Mouse (Mus musculus) CH12.LX (cell line): Measurements from ENCODE around the gene 9530077C05Rik. TPM values are rescaled to one million over a fixed set of nuclear protein-coding genes. Genes with fewer than 3 reads are reported as not detected.

Experiments
- DNase-seq: peaks from one replicate; pipeline ENCODE4 v3.0.0-alpha.2; 2013; ENCODE audit errors: extremely low read depth
- H3K27ac ChIP-seq: 2 replicates; pipeline ENCODE4 v1.5.1; 2012; ENCODE audit warnings: low read depth, mild to moderate bottlenecking, control low read depth, moderate library complexity; ENCODE audit not compliant: insufficient read depth
- H3K27me3 ChIP-seq: replicated peaks from 2 replicates; pipeline ENCODE3; 2012; ENCODE audit warnings: inconsistent platforms
- H3K36me3 ChIP-seq, 2 experiments: replicated peaks in 1 of 2; 2 replicates each; pipeline versions ENCODE3 to v1.6.1; 2012; ENCODE audit warnings: inconsistent platforms in 1 of 2, low read length in 1 of 2, mild to moderate bottlenecking in 1 of 2, mixed read lengths in 1 of 2, moderate library complexity in 1 of 2; ENCODE audit not compliant: control insufficient read depth in 1 of 2, insufficient read depth in 1 of 2
- H3K4me1 ChIP-seq, 2 experiments: 2 replicates each; pipeline ENCODE4 v1.6.1; 2012; ENCODE audit warnings: inconsistent platforms in 1 of 2, moderate library complexity in 1 of 2; ENCODE audit not compliant: insufficient read depth in 2 of 2, control insufficient read depth in 1 of 2
- H3K4me2 ChIP-seq: 2 replicates; pipeline ENCODE4 v1.6.1; 2012; ENCODE audit warnings: low read depth, mild to moderate bottlenecking, control low read depth; ENCODE audit not compliant: poor library complexity, insufficient read depth, severe bottlenecking
- H3K4me3 ChIP-seq, 3 experiments: fragments of 150-350 bp in 1 of 3; sonication (generic) in 1 of 3; replicated peaks in 1 of 3; 2 replicates each; pipeline versions ENCODE3 to v1.5.1; 2011 to 2012; ENCODE audit warnings: low read depth in 2 of 3, low read length in 2 of 3, mild to moderate bottlenecking in 2 of 3, moderate library complexity in 2 of 3, control low read depth in 1 of 3, improper control_type of control experiment in 1 of 3, inconsistent platforms in 1 of 3, mixed read lengths in 1 of 3; ENCODE audit not compliant: poor library complexity in 1 of 3
- H3K79me2 ChIP-seq: replicated peaks from 2 replicates; pipeline ENCODE4 v1.6.1; 2012; ENCODE audit warnings: mild to moderate bottlenecking, moderate library complexity; ENCODE audit not compliant: control insufficient read depth, poor library complexity, insufficient read depth, severe bottlenecking; ENCODE audit errors: extremely low read depth
- H3K9ac ChIP-seq: 2 replicates; pipeline ENCODE4 v1.6.1; 2012; ENCODE audit warnings: low read depth, mild to moderate bottlenecking, control low read depth, moderate library complexity; ENCODE audit not compliant: insufficient read depth
- H3K9me3 ChIP-seq: replicated peaks from 2 replicates; pipeline ENCODE3; 2012; ENCODE audit warnings: low read length, inconsistent platforms, mixed read lengths
- CHD1 ChIP-seq: IDR thresholded peaks from 2 replicates; pipeline ENCODE4 v1.6.1; 2012; ENCODE audit warnings: low read depth, low read length, improper control_type of control experiment, inconsistent platforms
- CTCF ChIP-seq, 2 experiments: IDR thresholded peaks in 1 of 2; conservative IDR thresholded peaks in 1 of 2; 2 replicates each; pipeline ENCODE4 v1.5.1; 2011 to 2012; ENCODE audit warnings: low read depth in 2 of 2, low read length in 2 of 2, improper control_type of control experiment in 1 of 2, inconsistent platforms in 1 of 2, mild to moderate bottlenecking in 1 of 2, moderate library complexity in 1 of 2
- ELF1 ChIP-seq: IDR thresholded peaks from 2 replicates; pipeline ENCODE4 v1.6.1; 2014; ENCODE audit warnings: low read depth, mild to moderate bottlenecking, inconsistent platforms, low read length, improper control_type of control experiment
- EP300 ChIP-seq: IDR thresholded peaks from 2 replicates; pipeline ENCODE4 v1.6.1; 2011; ENCODE audit warnings: low read length, improper control_type of control experiment
- ETS1 ChIP-seq: conservative IDR thresholded peaks from 2 replicates; pipeline ENCODE4 v1.6.1; 2012; ENCODE audit warnings: low read depth, mild to moderate bottlenecking, inconsistent platforms, low read length, improper control_type of control experiment, moderate library complexity
- HCFC1 ChIP-seq: IDR thresholded peaks from 2 replicates; pipeline ENCODE4 v1.6.1; 2012; ENCODE audit warnings: low read depth, mild to moderate bottlenecking, inconsistent platforms, low read length, improper control_type of control experiment
- MAX ChIP-seq: IDR thresholded peaks from 2 replicates; pipeline ENCODE4 v1.6.1; 2011; ENCODE audit warnings: low read length, improper control_type of control experiment
- MYC ChIP-seq: IDR thresholded peaks from 2 replicates; pipeline ENCODE4 v1.6.1; 2011; ENCODE audit warnings: low read depth, mild to moderate bottlenecking, improper control_type of control experiment, low read length
- NRF1 ChIP-seq: IDR thresholded peaks from 2 replicates; pipeline ENCODE4 v1.6.1; 2014; ENCODE audit warnings: low read depth, mild to moderate bottlenecking, inconsistent platforms, low read length, improper control_type of control experiment, moderate library complexity
- PAX5 ChIP-seq: IDR thresholded peaks from 2 replicates; pipeline ENCODE4 v1.6.1; 2012; ENCODE audit warnings: low read length, inconsistent platforms, mixed read lengths
- POLR2A ChIP-seq: IDR thresholded peaks from 2 replicates; pipeline ENCODE4 v1.6.1; 2011; ENCODE audit warnings: low read depth, mild to moderate bottlenecking, improper control_type of control experiment, low read length
- RCOR1 ChIP-seq: conservative IDR thresholded peaks from 2 replicates; pipeline ENCODE4 v1.6.1; 2012; ENCODE audit warnings: low read depth, mild to moderate bottlenecking, inconsistent platforms, low read length, improper control_type of control experiment
- SIN3A ChIP-seq: IDR thresholded peaks from 2 replicates; pipeline ENCODE4 v1.6.1; 2012; ENCODE audit warnings: low read length, improper control_type of control experiment, inconsistent platforms
- TBP ChIP-seq: conservative IDR thresholded peaks from 2 replicates; pipeline ENCODE4 v1.6.1; 2011; ENCODE audit warnings: low read depth, low read length, improper control_type of control experiment
- TCF12 ChIP-seq: IDR thresholded peaks from 2 replicates; pipeline ENCODE4 v1.6.1; 2014; ENCODE audit warnings: low read depth, mild to moderate bottlenecking, inconsistent platforms, low read length, improper control_type of control experiment
- UBTF ChIP-seq: IDR thresholded peaks from 2 replicates; pipeline ENCODE4 v1.6.1; 2012; ENCODE audit warnings: low read depth, mild to moderate bottlenecking, inconsistent platforms, low read length, improper control_type of control experiment, moderate library complexity
- ZMIZ1 ChIP-seq: IDR thresholded peaks from 2 replicates; pipeline ENCODE4 v1.6.1; 2012; ENCODE audit warnings: low read depth, mild to moderate bottlenecking, inconsistent platforms, low read length, improper control_type of control experiment
- dilution Hi-C: fragments of 300-500 bp; cut with MboI; formaldehyde crosslinking; loops from 2 replicates; pipeline ENCODE4 v1.14.3; 2020; ENCODE audit warnings: low sequenced_read_pairs; ENCODE audit not compliant: extremely low pct_unique_long_range_greater_than_20kb, extremely low pct_ligation_motif_present
- in situ Hi-C: fragments of 300-500 bp; cut with MboI; formaldehyde crosslinking; loops from 3 replicates; pipeline ENCODE4 v1.14.3; 2019; ENCODE audit warnings: low sequenced_read_pairs, low pct_ligation_motif_present, low pct_unique_long_range_greater_than_20kb, mixed read lengths
- polyA plus RNA-seq: library from polyadenylated mRNA; unstranded; fragments of >175 nt; gene quantifications from 2 replicates; pipeline ENCODE4 v1.2.1, GENCODE M21; 2012; ENCODE audit warnings: low read depth; ENCODE audit not compliant: insufficient read length
- total RNA-seq, 2 experiments: library from RNA; depleted of rRNA; stranded (reverse); fragments of 300-350 nt in 1 of 2; fragments of >200 nt in 1 of 2; gene quantifications; 2 replicates each; pipeline ENCODE4 v1.2.3; 2012 to 2014

Gene 9530077C05Rik
- total and polyA plus RNA-seq, 3 experiments = 0.71 to 1.4 (median 0.93) TPM

DNA sequence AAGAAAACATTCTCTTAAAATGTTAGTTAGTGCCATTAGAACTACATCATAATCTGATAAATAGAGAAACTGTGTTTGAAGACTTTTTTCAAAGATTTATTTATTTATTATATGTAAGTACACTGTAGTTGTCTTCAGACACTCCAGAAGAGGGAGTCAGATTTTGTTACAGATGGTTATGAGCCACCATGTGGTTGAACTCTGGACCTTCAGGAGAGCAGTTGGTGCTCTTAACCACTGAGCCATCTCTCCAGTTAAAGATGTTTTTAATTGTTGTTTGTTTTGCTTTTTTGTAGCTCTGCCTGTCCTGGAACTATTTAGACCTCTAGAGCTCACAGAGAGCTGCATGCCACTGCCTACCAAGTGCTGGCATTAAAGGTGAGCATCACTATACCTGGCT, 43.7 kb downstream of the 9530077C05Rik start:
- H3K9ac ChIP-seq = no peak overlapping the region
- dilution Hi-C loops = no loop called here
- in situ Hi-C loops = no loop called here

DNA sequence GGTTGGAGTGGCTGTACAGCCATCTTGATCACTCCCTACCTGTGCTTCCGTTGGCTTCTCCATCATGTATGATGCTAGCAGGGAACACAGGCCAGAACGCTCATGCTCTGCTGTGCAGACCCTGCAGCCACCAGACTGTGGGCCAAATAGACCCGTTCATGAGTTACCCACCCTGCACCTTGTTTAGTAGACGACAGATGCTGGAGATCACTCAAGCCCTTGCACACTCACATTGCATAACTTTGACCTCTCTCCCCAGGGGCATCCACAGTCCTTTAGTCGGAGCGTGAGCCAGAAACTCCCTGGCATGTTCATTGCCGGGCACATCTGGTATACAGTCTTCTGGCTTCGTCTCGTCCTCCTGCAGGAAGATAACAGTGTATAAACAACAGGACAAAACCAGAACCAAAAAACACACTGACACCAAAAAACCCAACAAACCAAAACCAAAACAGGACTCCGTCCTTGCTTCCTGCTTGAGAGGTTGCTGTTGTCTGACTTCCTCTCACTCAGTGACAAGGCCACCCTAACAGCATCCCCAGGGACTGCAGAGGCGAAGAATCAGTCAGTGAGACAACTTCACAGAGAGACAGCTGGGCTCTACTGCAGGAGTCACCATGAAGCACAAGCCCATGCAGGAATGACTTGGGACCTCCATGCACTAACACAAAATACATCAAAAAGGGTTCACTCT, 46.0 kb downstream of the 9530077C05Rik start:
- Histone ChIP-seq H3K4me3 (peak overlapping the region in 1 of 3 experiments; percentile 30), H3K9me3 (no peaks in the 10 kb centered on the region), H3K4me1 (peaks cover 4 to 25% of the 10 kb centered on the region in 2 experiments), H3K4me2 (peak overlapping the region; percentile 8; the same call in 1 of the 2 replicates), H3K27ac (peak overlapping the region; percentile 32), H3K9ac (no peak overlapping the region), H3K36me3 (peaks cover 47 to 80% of the 10 kb centered on the region in 2 experiments), H3K27me3 (no peaks in the 10 kb centered on the region), H3K79me2 (no peaks in the 10 kb centered on the region)
- DNase-seq = peak; percentile 86
- in situ Hi-C loops (no loop called here), dilution Hi-C loops (no loop called here)
- TF ChIP-seq ELF1 = peak; percentile 61
- peak; percentile 34; the same call in 1 of the 2 replicates for TF ChIP-seq HCFC1
- TF ChIP-seq RCOR1 = no peak
- 0 out of 2 replicates have a peak, but pooled peaks have one; percentile 25 for TF ChIP-seq EP300
- TF ChIP-seq SIN3A = peak; percentile 59; the same call in 1 of the 2 replicates
- peak; percentile 31; the same call in 1 of the 2 replicates for TF ChIP-seq TCF12
- no peak for TF ChIP-seq PAX5
- TF ChIP-seq ETS1 = no peak; the same call in 1 of the 2 replicates

More for the DNA sequence above, 43.7 kb downstream of the 9530077C05Rik start:
- Histone ChIP-seq H3K36me3 (peaks cover 54 to 81% of the 10 kb centered on the region in 2 experiments), H3K4me1 (peaks cover 4 to 25% of the 10 kb centered on the region in 2 experiments), H3K79me2 (no peaks in the 10 kb centered on the region), H3K4me2 (no peak overlapping the region), H3K9me3 (no peaks in the 10 kb centered on the region), H3K4me3 (no peak overlapping the region), H3K27me3 (no peaks in the 10 kb centered on the region), H3K27ac (no peak overlapping the region)
- DNase-seq = no peak
- no peak for TF ChIP-seq EP300
- no peak for TF ChIP-seq MAX
- peak in 1 of 2 experiments; percentile 34; a peak in 1 of 4 replicates for TF ChIP-seq CTCF (conservative IDR thresholded peaks at IDR 0.05 in 1 of 2, IDR thresholded peaks at IDR 0.05 in 1 of 2; ENCODE audit: low read depth in 2 of 2, low read length in 2 of 2)
- TF ChIP-seq MYC = no peak
- TF ChIP-seq TBP = no peak
- TF ChIP-seq CHD1 = no peak

DNA sequence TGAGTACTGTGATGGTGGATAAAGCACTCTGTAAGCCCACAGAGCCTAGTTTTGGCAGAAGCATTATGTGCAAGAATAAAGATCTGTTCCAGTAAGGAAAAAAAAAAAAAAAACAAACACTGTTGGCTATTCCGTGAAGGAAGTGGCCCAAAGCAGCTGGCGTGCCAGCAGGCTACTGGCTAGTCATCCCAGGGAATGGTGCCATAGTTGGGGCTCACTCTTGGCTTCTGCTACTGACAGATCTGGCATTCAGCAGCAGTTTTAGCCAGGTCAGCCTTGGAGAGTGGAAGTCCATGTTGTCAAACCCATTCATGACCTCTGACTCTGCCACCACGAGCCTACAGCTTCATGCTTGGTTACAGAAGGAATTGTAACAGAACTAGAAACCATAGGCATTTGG, 50.6 kb downstream of the 9530077C05Rik start:
- no peak overlapping the region for H3K4me3 ChIP-seq
- H3K36me3 ChIP-seq = peaks cover 17 to 68% of the 10 kb centered on the region in 2 experiments
- H3K4me2 ChIP-seq = no peak overlapping the region
- in situ Hi-C loops (no loop called here), dilution Hi-C loops (no loop called here)
- no peaks in the 10 kb centered on the region for H3K27me3 ChIP-seq
- TF ChIP-seq NRF1 = no peak
- TF ChIP-seq UBTF = no peak
- TF ChIP-seq POLR2A = no peak
- TF ChIP-seq ZMIZ1 = no peak
- no peak for TF ChIP-seq SIN3A
- peaks cover 3 to 22% of the 10 kb centered on the region in 2 experiments for H3K4me1 ChIP-seq
- no peak for DNase-seq
- no peak overlapping the region for H3K9ac ChIP-seq
- peaks cover 4% of the 10 kb centered on the region for H3K79me2 ChIP-seq
- H3K27ac ChIP-seq = no peak overlapping the region
- no peaks in the 10 kb centered on the region for H3K9me3 ChIP-seq
